ENCODE assay signal across 15 mouse cellular contexts in genomic region chr3:143155556-143155955, GRCm38 (mm10).
DNase-seq lines count a peak whose midpoint lies in the region; TF ChIP-seq lines count a peak whose summit lies in the region.
"Had no signal": no experiment of that assay in that cellular context is flagged by ENCODE, and none has a peak within 500 bp of the region (broad histone marks: within the 10 kb centered on the region; RNA-seq: fewer than 3 reads in every experiment).

No protein-coding gene starts in this region.

- H3K27me3 ChIP-seq in C2C12 (ENCODE audit: control insufficient read depth, insufficient read depth, insufficient read length) = no peaks in the 10 kb centered on the region
- H3K27me3 ChIP-seq: intestine, embryonic 15.5 days; liver, embryonic 12.5 days; lung, embryonic 15.5 days had no signal

- no peaks in the 10 kb centered on the region for H3K79me2 ChIP-seq in C2C12 (ENCODE audit: control insufficient read depth, insufficient read depth)

- H3K27ac ChIP-seq in gastrocnemius, adult 2 months = no peak overlapping the region
- H3K27ac ChIP-seq: hindbrain, embryonic 14.5 days; intestine, embryonic 15.5 days; liver, embryonic 12.5 days; lung, embryonic 15.5 days; stomach, postnatal 0 days had no signal

- no peaks in the 10 kb centered on the region for H3K79me3 ChIP-seq in C2C12 (ENCODE audit: low read depth)

- no peak overlapping the region for H3ac ChIP-seq in C2C12 (ENCODE audit: control insufficient read depth, insufficient read length, low read depth)

- no peak overlapping the region for H3K4me3 ChIP-seq in C2C12 (ENCODE audit: insufficient read depth, poor library complexity, severe bottlenecking)
- H3K4me3 ChIP-seq in gastrocnemius, adult 2 months = no peak overlapping the region
- H3K4me3 ChIP-seq: intestine, embryonic 15.5 days; liver, embryonic 12.5 days; lung, embryonic 15.5 days had no signal

- DNase-seq in kidney, adult 8-10 months = peak; percentile 11 to 43
- DNase-seq in kidney, postnatal 14 days = no peak
- DNase-seq in 3T3-L1 (ENCODE audit: low read depth, low spot score) = peak; percentile 98
- peak; percentile 38 for DNase-seq in adrenal gland, postnatal 25 days
- DNase-seq in frontal cortex, adult 2 months (ENCODE audit: extremely low spot score in 1 of 2, low spot score in 1 of 2) = no peak
- DNase-seq in gastrocnemius, adult 2 months = no peak
- DNase-seq: cerebellum, adult 8-10 months; gastrocnemius, postnatal 25 days; thymus, postnatal 14 days had no signal

- H3K36me3 ChIP-seq in C2C12 (ENCODE audit: control insufficient read depth, insufficient read depth) = no peaks in the 10 kb centered on the region
- H3K36me3 ChIP-seq: intestine, embryonic 15.5 days; liver, embryonic 12.5 days; lung, embryonic 15.5 days had no signal

- TF ChIP-seq CTCF in C2C12 (IDR thresholded peaks at IDR 0.05; ENCODE audit: control insufficient read depth, insufficient read depth, insufficient read length) = no peak
- TF ChIP-seq CTCF in gastrocnemius, adult 2 months (IDR thresholded peaks at IDR 0.05) = no peak

- intact Hi-C loops in gastrocnemius, adult 2 months (cut with DNase I) = no loop called here

TF ChIP-seq in C2C12, 6 proteins besides CTCF, POLR2A, EP300 and RAD21:
- no peak for TF ChIP-seq MAX (IDR thresholded peaks at IDR 0.05)
- TF ChIP-seq FOSL1 (IDR thresholded peaks at IDR 0.05; ENCODE audit: insufficient read depth, low read length, poor library complexity, severe bottlenecking) = peak; percentile 71

Comparison
In these comparisons a context has a peak if more than half of its experiments do, and no peak if none do; other contexts are left out.
1. DNase-seq: peak in kidney, adult 8-10 months (2 of 2), 3T3-L1 (single experiment) and adrenal gland, postnatal 25 days (single experiment); none in kidney, postnatal 14 days (single experiment), frontal cortex, adult 2 months (0 of 2) and gastrocnemius, adult 2 months (single experiment).